Mouse (Mus musculus) brain, embryonic 18.5 days (tissue): ENCODE measurements around the gene Eya2.
"Not testable (repeated sequence)": the region's sequence is repeated elsewhere in the genome, so short reads cannot be mapped to it uniquely, and the experiment has no call there.

ENCODE experiments used
- DNase-seq: peaks from one replicate; pipeline ENCODE4 v3.0.0-alpha.2; 2012; ENCODE audit warnings: low read depth, low spot score

Eya2 gene

DNA sequence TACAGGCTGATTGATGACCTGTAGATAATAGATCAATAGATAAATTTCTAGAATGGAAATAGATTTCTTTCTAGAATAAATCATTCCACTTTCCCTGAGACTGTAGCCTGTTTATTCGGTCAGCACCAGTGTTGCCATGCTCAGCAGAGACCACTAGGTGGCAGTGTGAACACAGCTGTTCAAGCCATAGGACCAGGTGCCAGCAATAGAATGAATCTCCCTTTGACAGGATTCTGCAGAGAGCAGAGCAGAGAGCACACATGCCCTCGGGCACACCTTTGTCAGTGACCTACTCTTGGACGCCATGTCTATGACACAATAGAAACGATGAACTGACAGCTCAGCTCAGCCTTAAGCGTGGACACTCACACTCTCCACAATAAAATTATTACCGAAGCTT, 184.1 kb downstream of the Eya2 start:
- peak; percentile 66 for DNase-seq

DNA sequence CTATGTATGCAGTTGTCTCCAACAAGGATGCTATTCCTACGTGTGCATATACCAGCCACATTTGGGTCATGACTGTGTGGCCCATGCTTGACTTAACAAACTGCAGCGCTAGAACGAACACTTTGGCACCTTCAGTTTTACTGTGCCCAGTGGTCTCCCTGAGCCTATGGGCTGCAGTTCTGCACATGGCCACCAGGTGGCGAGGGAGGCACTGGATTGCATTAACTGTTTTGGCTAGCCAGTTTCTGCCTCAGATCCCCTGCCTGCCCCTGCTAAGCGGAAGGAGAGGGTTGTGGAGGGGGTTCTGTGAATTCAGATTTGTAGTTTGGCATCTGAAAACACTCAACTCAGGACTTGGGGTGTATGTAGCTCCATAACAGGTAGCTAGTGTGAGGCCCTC, 187.5 kb downstream of the Eya2 start:
- peak; percentile 30 for DNase-seq

DNA sequence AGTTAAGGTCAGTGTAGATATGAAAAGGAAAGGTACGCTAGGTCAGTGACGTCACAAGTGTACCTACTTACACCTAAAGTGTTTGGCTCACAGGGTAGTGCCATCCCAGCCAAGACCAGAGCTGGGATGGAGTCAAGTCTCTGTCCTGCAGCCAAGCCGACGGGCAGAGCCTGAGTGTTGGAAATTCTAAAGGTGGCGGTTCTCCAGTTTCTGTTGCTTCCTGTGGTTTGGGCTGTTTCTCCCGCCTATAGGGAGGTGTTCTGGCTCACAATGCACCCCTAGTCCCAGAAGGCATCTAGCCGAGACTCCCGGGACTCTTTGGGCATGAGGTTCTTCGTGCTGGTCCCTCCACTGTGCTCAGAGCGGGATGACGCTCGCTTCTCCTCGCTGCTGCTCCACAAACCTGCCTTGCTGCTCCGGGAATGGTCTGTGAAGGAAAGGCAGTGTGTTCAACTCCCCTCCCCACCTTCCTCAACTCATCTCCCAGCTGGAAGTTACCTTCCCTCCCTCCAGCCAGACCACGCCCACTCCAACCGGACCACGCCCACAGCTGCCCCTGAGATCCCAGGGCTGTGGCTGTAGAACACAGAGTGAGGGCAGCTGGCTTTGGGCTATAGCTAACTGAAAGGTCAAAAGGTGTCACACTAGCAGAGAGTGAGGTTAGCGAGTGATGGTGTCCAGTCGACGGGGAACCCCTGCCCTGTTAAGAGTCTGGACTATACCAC, 190.6 kb downstream of the Eya2 start:
- no peak for DNase-seq

DNA sequence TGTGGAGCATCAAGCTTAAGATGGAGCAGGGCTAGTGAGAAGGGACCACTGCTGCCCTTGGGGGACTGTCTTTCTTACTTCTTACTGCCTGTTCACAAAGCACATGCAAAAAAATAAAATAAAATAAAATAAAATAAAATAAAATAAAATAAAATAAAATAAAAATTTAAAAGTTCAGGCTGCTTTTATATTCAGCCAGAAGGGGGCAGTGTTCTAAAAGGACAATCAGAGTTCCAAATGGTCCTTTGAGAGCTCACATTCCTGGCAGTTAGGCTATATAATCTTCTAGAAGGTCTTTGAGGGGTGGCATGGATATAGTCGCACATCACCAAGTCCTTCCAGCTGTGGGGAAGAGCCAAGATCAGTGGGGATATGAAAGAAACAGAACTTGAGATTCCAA, 191.6 kb downstream of the Eya2 start:
- no peak for DNase-seq

DNA sequence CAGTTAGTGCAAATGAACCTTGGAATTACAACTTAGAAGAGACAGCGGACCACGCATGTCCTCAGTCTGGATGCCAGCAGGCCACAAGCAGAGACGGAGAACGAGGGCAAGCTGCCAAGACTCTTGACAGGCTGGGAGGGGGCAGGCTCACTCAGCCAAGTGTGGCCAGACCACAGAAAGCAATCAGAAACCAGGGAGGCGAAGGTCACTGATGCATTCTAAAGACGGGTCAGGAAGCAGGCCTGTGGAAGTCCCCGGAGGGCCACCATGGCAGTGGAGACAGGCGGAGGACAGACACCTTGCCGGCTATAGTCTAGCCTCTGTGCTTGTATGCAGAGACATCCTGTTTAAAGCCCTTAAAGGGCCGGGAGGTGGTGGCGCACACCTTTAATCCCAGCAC, 193.2 kb downstream of the Eya2 start:
- no peak for DNase-seq

DNA sequence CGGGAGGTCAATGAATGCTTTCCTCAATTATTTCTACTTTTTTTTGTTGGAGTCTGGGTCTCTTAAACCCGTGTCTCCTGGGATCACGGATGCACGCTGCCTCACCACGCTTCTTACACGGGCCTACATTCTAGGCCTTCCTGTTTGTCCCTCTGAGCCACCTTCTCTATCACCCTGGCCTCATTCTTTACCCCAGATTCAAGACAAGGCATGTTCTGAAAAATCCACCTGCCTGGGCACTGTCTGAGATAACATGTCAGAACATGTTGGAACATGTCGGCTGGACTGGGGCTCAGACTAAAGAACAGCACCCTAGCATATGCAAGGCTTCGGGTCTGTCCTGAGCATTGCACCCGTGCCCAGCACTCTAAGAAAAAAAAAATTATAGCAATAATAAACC, 194.0 kb downstream of the Eya2 start:
- DNase-seq, result no peak

DNA sequence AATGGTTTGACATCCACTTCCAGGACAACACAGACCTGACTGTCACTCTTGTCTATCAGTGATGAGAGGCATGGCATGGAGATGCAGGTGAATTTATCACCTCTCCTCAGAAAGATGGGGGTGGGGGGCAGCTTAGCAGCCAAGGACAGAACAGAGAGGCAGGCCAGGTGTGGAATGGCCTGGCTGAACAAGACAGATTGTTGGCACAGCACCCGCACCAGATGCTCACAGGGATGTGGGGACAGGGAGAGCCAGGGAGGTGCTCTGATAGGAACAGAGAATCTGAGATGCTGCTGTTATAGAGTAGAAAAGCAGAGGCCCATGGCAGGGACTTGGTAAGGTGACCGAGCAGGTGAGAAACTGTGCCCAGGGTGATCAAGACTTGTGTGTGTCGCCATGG, 194.8 kb downstream of the Eya2 start:
- no peak for DNase-seq

DNA sequence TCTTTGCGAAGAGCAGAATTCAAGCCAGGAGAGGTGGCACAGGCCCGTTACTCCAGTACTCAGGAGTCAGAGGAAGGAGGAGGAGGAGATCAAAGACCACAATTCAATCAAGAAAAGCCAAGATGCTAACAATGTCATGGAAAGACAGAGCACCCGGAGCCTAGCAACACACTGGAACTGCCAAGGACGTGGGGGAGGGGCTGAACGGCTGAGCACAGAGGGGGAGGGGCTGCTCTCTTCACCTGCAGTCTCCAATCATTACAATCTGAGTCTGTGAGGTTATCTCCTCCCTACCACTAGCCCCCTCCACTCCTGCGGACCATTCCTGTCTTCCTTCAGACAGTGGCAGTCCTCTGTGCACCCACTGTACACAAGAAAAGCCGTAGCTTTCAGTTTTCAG, 196.2 kb downstream of the Eya2 start:
- DNase-seq, result no peak

DNA sequence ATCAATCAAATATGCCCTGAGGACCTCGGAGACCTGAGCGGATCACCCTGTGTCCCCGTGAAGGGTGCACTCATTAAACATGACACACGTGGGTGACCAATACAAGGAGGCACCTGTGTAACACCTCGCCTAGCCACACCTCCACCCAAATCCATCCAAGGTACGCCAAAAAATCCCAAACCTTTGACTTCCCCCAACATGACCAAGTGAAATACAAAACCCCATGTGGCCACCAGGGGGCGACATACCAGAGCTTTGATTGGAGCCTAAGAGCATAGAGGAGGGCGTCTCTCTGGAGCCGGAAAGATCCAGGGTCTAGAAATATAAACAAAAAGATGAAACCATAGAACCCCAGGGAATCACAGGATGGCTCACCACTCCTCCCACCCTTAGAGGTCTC, 196.8 kb downstream of the Eya2 start:
- no peak for DNase-seq

DNA sequence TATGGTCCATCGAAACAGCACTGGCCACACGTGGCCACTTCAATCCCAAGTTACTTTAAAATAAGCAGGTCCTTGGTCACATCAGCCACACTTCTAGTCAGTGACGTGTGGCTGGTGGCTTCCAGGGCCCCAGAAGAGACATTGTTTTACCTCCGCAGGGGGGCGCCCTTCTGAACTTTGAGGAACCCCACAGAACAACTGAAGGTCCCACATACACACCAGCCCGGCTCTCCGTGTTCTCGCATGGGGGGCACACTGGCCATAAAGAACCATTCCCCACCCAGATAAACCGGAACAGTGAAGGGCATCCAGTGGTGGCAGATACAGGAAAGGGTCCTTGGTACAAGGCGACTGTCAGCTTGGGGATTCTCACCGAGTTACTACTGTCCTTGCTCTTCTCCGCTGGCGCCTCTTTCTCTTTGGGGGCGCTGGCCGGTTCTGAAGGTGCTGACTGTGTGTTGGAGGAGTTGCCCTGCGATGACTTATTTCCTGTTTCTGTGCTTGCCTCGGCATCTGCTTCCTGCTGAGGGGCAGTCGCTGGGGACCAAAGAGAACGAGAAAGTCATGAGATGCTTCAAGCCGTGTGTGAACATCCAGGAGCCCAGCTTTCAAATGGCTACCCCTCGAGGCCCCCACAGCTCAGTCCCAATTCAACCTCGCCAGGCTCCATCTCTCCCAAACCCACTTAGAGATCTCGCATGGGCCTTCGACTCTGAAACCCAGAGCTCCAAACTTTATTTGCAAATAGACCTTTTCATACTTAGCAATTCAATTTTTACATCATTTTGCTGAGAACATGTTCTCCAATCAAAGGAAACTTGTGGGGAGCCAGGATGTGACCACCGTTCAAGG, 197.8 kb downstream of the Eya2 start:
- no peak for DNase-seq

DNA sequence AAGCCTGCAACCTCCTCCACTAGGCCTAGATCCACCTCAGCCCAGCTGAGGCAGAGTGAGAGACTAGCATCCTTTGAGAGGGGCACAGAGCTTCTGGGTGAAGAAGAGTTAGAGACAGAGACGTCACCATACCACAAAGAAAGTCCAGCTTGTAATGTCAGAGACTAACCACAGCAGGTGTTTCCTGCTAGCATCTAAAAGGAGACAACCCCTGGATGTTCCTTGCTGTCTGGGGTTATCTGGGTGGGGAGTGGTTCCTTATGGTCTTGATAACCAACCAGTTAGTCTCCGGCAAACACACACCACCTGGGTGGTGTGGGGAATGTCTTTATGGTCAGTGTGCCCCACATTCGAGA, 198.4 kb downstream of the Eya2 start:
- no peak for DNase-seq

DNA sequence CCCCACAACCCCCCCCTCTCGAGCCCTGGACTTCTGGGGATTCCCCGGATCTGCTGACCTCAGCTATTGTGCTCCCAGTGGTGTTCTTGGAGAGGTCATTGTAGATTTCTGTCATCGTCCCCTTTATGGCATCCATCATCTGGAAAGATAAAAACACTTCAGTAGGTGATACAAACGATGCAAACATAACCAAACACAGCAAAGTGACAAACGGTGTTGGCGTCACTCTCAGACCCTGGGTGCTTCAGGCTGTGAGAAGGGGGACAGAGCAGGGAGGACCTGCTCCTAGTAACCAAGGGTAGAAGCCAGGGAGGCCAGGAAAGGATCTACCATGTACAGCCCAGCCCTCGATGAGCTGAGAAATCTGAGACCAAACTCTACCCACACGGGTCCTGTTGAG, 203.0 kb downstream of the Eya2 start:
- no peak for DNase-seq

DNA sequence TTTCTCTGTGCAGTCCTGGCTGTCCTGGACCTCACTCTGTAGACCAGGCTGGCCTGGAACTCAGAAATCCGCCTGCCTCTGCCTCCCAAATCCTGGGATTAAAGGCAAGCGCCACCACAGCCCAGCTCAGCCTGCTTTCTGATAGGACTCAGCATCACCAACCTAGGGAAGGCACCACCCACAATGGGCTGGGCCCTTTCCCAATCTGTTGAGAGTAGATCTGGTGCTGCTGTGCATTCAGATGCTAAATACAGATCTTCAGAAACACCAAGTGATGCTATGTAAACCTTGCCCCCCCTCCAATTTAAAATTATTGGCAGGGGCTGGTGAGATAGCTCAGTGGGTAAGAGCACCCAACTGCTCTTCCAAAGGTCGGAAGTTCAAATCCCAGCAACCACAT, 205.3 kb downstream of the Eya2 start:
- DNase-seq, result not testable (repeated sequence)

DNA sequence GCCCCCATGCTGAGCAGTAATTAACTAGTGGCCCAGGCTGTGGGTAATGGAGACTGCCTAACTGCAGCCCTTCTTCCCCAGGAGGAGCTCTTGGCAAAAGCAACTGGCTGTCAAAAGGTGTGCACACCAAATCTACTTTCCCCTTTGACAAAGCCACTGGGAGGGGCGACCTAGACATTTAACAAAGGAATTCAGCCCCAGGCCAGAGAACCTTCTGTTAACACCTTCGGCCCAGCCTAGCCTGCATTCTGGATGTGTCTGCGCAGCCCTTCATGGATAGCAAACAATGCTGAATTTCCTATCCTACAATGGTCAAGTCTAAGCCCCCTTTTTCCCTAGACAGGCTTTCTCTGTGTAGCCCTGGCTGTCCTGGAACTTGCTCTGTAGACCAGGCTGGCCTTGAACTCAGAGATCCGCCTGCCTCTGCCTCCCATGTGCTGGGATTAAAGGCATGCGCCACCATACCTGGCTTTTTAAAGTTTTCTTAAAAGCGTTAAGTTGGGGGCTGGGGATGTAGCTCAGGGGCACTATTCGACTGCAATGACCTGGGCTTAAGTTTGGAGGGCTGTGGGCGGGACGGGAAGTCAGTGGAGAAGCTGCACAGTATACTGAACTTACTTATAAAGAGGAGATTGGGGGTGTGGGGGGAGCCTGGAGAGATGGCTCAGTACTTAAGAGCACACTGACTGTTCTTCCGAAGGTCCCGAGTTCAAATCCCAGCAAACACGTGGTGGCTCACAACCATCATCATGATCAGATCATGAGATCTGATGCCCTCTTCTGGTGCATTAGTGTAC, 213.5 kb downstream of the Eya2 start:
- DNase-seq, result no peak

DNA sequence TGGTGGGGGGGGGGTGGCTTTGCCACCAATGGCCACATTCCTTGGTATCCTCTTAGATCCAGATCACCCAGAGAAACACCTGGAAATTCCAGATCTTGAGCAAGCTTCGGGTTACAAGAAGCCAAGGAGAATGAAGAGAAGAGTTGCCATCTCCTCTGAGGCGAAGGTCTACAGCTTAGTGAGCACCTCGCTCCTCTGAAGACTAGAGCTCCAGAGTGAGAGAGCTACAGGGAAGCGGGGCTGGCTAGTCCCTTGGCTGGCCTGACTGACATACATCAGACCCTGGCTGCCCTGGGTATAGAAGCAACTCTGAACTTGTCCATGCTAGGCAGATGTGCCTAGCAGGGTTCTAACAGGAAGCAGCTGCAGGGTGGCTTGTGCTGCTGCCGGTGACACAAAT, 214.3 kb downstream of the Eya2 start:
- DNase-seq, result no peak

DNA sequence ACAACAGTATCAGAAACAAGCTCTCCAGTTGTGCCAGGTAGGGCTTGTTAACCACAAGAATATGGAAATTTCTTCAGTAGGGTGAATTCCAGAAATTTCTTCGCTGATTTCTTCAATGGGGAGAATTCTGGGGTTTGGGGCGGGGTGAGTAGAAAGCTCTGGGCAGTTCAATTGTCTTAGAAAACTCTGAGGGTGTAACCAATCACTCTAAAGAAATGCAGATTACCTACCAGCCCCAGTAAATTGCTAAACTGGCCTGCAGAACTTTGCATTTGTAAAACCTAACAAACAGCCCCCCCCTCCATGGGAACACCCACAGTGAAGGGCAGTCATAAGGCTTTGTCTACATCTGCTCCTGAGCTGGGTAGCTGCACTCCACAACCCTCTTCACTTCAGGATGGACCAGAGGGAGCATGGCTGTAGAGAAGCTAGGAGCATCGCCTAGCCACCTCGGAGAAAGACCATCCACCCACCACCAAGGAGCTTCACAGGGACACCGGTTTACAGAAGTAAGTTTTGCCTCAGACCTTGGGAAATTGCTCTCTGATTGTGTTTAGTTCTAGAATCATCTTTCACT, 215.2 kb downstream of the Eya2 start:
- no peak for DNase-seq

DNA sequence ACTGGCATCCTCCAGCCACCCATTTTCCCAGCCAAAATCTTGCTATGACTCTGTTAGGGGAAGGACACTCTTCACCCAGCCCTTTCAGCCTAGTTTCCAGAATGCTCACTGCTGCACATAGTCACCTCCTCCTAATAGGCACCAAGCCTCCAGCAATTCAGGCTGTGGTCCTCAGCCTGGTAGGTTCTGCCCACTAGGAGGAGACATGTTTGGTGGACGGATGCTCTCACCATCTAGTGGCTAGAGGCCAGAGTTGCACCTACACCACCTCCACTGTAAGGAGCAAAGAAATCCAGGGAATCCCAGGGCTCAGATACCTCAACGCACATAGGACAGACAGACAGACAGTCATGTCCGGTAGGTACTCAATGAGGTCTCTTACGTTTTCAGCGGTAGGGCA, 216.7 kb downstream of the Eya2 start:
- no peak for DNase-seq

DNA sequence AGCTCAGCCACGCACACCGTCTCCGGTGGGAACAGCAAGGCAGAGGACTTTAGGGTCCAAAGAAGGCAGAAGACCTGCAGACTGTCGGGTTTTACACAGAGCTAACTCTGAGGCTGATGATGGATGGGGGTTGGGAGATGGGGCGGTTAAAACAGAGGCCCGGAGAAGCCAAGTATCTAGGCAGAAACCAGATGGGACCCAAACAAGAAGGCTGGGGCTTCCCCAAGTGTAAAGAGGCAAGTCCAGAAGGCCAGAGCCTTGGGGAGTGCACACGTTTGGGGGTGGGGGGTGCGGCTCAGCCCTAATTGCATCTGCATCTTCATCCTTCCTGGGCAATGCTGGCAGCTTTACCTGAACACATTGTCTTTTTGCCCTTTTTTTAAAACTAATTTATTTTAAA, 218.1 kb downstream of the Eya2 start:
- DNase-seq, result no peak

DNA sequence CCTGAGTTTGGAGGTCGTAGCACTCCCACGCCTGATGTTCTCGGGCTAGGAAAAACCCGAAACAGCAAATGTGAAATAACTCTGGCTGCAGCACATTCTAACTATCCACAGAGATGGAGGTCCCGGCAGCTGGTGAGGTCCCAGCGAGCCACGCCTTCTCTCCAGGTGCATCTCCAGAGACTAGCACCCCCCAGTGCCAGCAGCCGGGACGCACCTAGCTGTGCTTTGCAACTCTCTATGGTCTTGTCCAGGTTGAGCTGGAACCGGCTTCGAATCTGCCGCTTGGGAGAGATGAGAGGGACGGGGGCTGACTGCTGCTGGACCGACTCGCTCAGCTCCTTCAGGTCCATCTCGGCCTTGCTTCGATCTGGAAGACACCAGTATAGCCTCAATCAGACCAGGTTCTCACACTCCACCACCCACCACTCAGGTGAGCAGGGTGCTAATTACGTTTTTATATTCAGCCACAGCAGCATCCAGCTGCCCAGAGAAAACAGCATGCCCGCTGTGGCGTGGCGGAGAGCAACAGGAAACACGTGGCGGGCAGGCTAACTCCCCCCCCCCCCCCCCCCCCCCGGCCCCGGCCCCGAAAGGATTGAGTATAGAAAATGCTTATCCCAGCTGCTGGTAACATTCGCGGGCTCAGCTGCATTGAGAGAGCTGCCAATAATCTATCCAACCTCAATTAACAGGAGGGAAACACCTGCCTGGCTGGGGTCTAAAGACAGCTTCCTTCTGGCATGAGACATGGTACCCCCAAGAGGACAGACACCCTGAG, 220.5 kb downstream of the Eya2 start:
- DNase-seq, result no peak

DNA sequence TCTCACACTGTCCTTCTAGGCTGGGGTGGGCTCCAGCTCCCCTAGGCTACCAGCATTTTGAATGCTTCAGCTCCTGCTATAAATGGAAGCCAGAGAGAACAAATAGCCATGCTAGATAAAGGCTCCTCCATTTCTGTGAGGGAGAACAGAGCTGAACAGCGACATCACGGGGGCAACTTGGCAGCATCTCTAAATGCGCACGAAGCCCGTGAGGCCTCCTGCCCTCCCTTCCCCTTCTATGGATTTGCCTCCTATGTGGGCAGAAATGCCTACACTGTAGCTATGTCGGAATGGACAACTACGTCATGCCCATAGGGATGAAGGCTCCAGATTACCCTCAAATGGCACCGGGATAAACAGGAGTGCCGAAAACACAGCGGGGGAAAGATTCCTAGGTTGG, 222.6 kb downstream of the Eya2 start:
- no peak for DNase-seq

DNA sequence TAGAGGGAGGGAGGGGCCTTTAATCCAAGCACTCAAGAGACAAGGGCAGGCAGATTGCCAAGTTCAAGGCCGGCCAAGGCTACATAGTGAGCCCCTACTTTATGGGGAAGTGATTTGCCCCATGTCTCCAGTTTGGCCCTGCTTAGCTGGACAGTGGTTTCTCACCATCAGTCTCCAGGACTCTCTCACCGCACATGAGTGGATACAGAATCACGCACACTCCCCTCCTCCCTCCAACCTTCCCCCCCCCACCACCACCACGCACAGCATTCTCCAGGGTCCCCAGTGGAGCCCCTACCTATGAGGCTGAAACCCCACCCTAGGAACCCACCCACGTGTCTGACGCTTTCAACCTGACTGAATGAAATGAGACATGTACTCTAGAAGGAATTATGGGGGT, 223.7 kb downstream of the Eya2 start:
- no peak for DNase-seq
